Mouse (Mus musculus) cerebellum, adult 2 months (tissue): Measurements from ENCODE around the gene Asphd2.

Source experiments
- CTCF ChIP-seq: fragments of 200-500 bp; IDR thresholded peaks from 2 replicates; pipeline ENCODE4 v1.5.1; 2011; ENCODE audit warnings: low read depth, mild to moderate bottlenecking, control low read depth, low read length, moderate library complexity, borderline replicate concordance; ENCODE audit not compliant: insufficient read depth
- POLR2A ChIP-seq: fragments of 200-500 bp; IDR thresholded peaks from 2 replicates; pipeline ENCODE4 v1.6.1; 2011; ENCODE audit warnings: low read length, control low read depth, borderline replicate concordance; ENCODE audit not compliant: insufficient read depth

DNA sequence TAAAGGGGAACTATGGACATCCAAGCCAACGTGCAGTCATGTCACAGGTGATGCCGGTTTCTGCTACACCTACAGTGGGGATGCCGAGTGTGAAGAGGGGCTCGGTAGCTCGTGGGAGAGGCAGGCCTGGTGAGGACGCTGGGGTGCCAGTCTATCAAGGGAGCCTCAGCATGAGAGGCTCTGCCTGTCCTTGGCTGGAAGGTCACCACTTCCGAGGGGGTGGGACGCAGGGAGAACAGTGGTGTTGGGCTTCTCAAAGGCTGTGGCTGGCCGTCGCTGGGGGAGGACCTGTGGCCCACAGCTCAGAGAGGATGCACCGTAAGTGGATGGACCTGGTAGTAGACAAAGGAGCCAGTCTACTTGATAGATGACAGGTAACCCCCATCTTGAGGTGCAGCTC lies 13.5 kb downstream of the Asphd2 start:
- TF ChIP-seq CTCF = no peak
- no peak for TF ChIP-seq POLR2A
